Mouse (Mus musculus): ENCODE measurements around the gene Rasl10b. TPM values are rescaled to one million over a fixed set of nuclear protein-coding genes. Genes with fewer than 3 reads are reported as not detected.

Gene Rasl10b
- polyA plus RNA-seq, 1 experiment = 1.1 TPM

DNA sequence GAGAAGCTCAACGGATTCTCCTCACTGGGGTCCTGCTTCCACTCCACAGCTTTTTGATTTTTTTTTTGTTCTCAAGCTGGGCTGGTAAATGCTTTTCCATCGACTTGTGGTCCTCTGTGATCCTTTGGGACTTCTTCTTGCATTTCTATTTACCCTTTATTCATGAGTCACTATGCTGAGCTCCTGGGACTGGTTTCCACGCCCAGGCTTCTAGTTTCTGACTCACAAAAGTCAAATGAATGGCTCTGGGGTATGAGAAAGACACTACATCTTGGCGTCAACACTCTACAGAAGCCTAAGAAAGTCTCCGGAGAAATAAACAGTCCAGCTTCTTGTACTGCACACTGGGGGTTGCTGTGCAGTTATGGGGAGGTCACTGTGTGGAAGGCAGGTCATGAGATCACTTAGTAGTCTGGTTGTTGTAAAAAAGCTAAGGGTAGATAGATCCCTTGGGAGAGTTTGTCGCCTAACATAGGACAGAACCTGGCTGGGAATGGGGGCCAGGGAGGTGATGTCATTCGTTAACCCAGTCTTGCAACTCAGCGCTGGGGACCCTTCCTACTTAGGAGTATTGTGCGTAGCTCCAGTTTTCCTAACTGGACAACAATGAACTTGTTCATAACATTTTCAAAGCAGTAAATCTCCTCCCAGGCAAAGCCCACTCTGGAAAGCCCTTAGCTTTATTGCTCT is 49.1 kb downstream of the Rasl10b start:
- Histone ChIP-seq H3K4me1 (ENCODE audit: control insufficient read depth, insufficient read depth, low read length) (no peaks in the 10 kb centered on the region), H3K4me3 (ENCODE audit: low read depth, low read length) (no peak overlapping the region), H3K27ac (ENCODE audit: insufficient read depth, low read length) (no peak overlapping the region), H3K9me3 (replicated peaks; ENCODE audit: control insufficient read depth, insufficient read depth, low read length, poor library complexity, severe bottlenecking) (no peaks in the 10 kb centered on the region), H3K27me3 (ENCODE audit: control insufficient read depth, insufficient read depth, low read length, poor library complexity, severe bottlenecking) (no peaks in the 10 kb centered on the region; the same call in 1 of the 2 replicates), H3K36me3 (ENCODE audit: control insufficient read depth, insufficient read depth, low read length, poor library complexity, severe bottlenecking) (no peaks in the 10 kb centered on the region), H3K9ac (ENCODE audit: low read depth, poor library complexity, severe bottlenecking) (no peak overlapping the region)
- TF ChIP-seq POLR2A (IDR thresholded peaks at IDR 0.05; ENCODE audit: insufficient read depth, low read length) (no peak), CTCF (IDR thresholded peaks at IDR 0.05; ENCODE audit: low read depth, low read length) (no peak), EP300 (IDR thresholded peaks at IDR 0.05; ENCODE audit: insufficient read depth, low read depth, low read length) (no peak)

DNA sequence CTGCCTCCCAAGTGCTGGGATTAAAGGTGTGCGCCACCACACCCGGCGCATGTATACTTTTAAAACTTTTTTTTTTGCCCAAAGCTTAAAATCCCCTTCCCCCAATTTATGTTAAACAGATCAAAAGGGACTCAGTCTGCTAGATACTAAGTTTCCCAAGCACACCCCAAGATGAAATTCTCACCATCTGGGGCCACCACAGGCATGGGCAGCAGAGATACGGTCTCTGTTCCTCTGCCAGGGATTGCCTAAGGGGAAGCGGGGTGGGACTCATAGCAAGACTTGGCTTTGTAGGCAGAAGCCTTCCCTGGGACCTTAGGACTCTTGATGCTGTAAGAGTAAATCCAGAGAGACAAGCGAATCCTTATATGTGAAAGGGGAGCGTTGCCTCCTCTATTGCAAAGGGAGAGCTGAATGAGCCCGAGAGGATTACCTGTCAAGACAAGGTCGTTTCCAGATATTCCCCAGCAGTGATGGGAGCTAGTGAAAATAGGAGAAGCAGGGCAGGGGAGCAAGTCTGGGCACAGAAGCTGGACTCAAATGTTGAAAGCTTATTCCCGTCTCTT is 52.6 kb downstream of the Rasl10b start:
- Histone ChIP-seq H3K9me3 (replicated peaks; ENCODE audit: control insufficient read depth, insufficient read depth, low read length, poor library complexity, severe bottlenecking) (no peaks in the 10 kb centered on the region), H3K4me3 (ENCODE audit: low read depth, low read length) (no peak overlapping the region), H3K27ac (ENCODE audit: insufficient read depth, low read length) (no peak overlapping the region), H3K9ac (ENCODE audit: low read depth, poor library complexity, severe bottlenecking) (no peak overlapping the region), H3K27me3 (ENCODE audit: control insufficient read depth, insufficient read depth, low read length, poor library complexity, severe bottlenecking) (peaks cover 3% of the 10 kb centered on the region; the same call in 1 of the 2 replicates), H3K4me1 (ENCODE audit: control insufficient read depth, insufficient read depth, low read length) (peaks cover 2% of the 10 kb centered on the region), H3K36me3 (ENCODE audit: control insufficient read depth, insufficient read depth, low read length, poor library complexity, severe bottlenecking) (no peaks in the 10 kb centered on the region)
- TF ChIP-seq CTCF (IDR thresholded peaks at IDR 0.05; ENCODE audit: low read depth, low read length) (no peak), POLR2A (IDR thresholded peaks at IDR 0.05; ENCODE audit: insufficient read depth, low read length) (no peak), EP300 (IDR thresholded peaks at IDR 0.05; ENCODE audit: insufficient read depth, low read depth, low read length) (no peak)

DNA sequence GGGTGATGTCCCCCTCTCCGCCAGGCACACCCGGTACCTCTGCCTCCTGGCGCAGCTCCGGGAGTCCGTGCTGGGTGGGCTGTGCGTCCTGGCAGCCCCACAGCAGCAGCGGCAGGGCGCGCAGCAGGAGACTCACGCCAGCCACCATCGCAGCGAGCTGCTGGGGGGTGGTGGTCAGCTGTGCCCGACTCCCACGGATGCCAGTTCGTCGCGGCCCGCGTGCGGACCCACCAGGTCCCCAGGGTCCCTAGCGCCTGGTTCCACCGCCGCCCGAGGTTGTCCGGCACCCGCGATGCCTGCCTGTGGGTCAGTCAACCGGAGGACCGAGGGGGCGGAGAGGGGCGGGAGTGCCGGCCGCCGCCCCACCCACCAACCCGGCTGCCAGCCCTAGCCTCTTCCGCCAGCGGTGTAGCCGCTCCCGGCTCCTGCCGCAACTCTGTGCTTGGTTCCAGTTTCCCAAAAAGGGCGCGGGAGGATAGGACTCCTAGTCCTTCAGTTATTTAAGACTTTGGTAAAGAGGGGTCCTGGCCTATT is 53.8 kb downstream of the Rasl10b start, which contains the start of gene Mmp28:
Mmp28 (minus strand) TSS at position 361 of the 534 bp plus-strand sequence.
- H3K27me3 ChIP-seq (ENCODE audit: control insufficient read depth, insufficient read depth, low read length, poor library complexity, severe bottlenecking) = peaks cover 3% of the 10 kb centered on the region; the same call in 1 of the 2 replicates
- peak within 1 kb of the TSS; percentile 63 for H3K4me3 ChIP-seq (ENCODE audit: low read depth, low read length)
- H3K9me3 ChIP-seq (replicated peaks; ENCODE audit: control insufficient read depth, insufficient read depth, low read length, poor library complexity, severe bottlenecking) = no peaks in the 10 kb centered on the region
- no peak within 1 kb of the TSS for H3K27ac ChIP-seq (ENCODE audit: insufficient read depth, low read length)
- peaks cover 2% of the 10 kb centered on the region for H3K4me1 ChIP-seq (ENCODE audit: control insufficient read depth, insufficient read depth, low read length)
- H3K36me3 ChIP-seq (ENCODE audit: control insufficient read depth, insufficient read depth, low read length, poor library complexity, severe bottlenecking) = no peaks in the 10 kb centered on the region
- peak within 1 kb of the TSS; percentile 42 for H3K9ac ChIP-seq (ENCODE audit: low read depth, poor library complexity, severe bottlenecking)
- TF ChIP-seq POLR2A (IDR thresholded peaks at IDR 0.05; ENCODE audit: insufficient read depth, low read length) (no peak), CTCF (IDR thresholded peaks at IDR 0.05; ENCODE audit: low read depth, low read length) (no peak), EP300 (IDR thresholded peaks at IDR 0.05; ENCODE audit: insufficient read depth, low read depth, low read length) (no peak)

DNA sequence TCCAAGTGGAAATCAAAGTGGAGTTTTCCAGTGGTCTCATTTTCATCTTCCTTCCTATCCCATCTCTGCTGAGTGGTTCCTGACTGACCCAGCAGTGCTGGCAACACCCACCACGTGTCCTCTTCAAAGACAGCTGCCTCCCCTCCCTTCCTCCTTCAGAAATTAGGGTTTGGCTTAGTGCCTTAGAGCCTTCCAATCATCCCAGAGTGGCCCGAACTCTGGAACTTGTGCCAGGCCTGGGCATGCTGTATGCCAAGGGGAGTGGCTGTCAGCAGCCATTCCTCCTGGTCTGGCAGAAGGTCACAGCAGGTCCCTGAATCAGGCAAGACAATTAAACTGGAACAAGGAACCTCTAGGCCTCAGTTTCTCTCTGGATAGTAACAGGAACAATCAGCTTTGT is 57.0 kb downstream of the Rasl10b start:
- no peak overlapping the region for H3K27ac ChIP-seq (ENCODE audit: insufficient read depth, low read length)
- no peaks in the 10 kb centered on the region for H3K36me3 ChIP-seq (ENCODE audit: control insufficient read depth, insufficient read depth, low read length, poor library complexity, severe bottlenecking)
- no peak overlapping the region for H3K4me3 ChIP-seq (ENCODE audit: low read depth, low read length)
- peaks cover 3% of the 10 kb centered on the region; the same call in 1 of the 2 replicates for H3K27me3 ChIP-seq (ENCODE audit: control insufficient read depth, insufficient read depth, low read length, poor library complexity, severe bottlenecking)
- TF ChIP-seq CTCF (IDR thresholded peaks at IDR 0.05; ENCODE audit: low read depth, low read length) (no peak), POLR2A (IDR thresholded peaks at IDR 0.05; ENCODE audit: insufficient read depth, low read length) (no peak), EP300 (IDR thresholded peaks at IDR 0.05; ENCODE audit: insufficient read depth, low read depth, low read length) (no peak)
- H3K9ac ChIP-seq (ENCODE audit: low read depth, poor library complexity, severe bottlenecking) = no peak overlapping the region
- no peaks in the 10 kb centered on the region for H3K9me3 ChIP-seq (replicated peaks; ENCODE audit: control insufficient read depth, insufficient read depth, low read length, poor library complexity, severe bottlenecking)
- H3K4me1 ChIP-seq (ENCODE audit: control insufficient read depth, insufficient read depth, low read length) = peaks cover 2% of the 10 kb centered on the region

DNA sequence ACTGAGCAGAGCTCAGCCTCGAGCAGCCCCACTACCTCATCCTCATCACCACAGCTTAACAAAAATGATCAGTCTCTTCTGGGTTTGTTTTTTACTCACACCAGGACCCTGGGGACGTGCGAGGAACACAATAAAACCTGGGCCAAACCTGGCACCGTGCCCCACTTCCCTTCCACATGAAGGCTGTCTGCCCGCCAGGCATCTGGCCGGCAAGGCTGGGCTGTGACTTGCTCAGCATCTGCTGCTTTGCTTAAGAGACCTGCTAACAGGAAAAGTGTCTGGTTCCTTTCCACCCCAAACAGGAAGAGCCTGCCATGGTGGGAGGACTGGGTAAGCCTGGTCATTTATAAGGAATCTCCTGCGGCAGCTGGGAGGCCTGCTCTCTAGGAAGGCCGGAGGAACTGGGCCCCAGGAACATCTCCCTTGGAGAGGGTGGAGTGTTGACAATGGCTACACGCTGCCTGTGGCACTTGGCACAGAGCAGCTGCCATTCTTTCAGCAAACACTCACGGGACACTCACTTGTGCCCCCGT is 58.2 kb downstream of the Rasl10b start:
- H3K36me3 ChIP-seq (ENCODE audit: control insufficient read depth, insufficient read depth, low read length, poor library complexity, severe bottlenecking) = no peaks in the 10 kb centered on the region
- peaks cover 3% of the 10 kb centered on the region; the same call in 1 of the 2 replicates for H3K27me3 ChIP-seq (ENCODE audit: control insufficient read depth, insufficient read depth, low read length, poor library complexity, severe bottlenecking)
- H3K9ac ChIP-seq (ENCODE audit: low read depth, poor library complexity, severe bottlenecking) = no peak overlapping the region
- TF ChIP-seq CTCF (IDR thresholded peaks at IDR 0.05; ENCODE audit: low read depth, low read length) (no peak), POLR2A (IDR thresholded peaks at IDR 0.05; ENCODE audit: insufficient read depth, low read length) (no peak), EP300 (IDR thresholded peaks at IDR 0.05; ENCODE audit: insufficient read depth, low read depth, low read length) (no peak)
- H3K9me3 ChIP-seq (replicated peaks; ENCODE audit: control insufficient read depth, insufficient read depth, low read length, poor library complexity, severe bottlenecking) = no peaks in the 10 kb centered on the region
- H3K27ac ChIP-seq (ENCODE audit: insufficient read depth, low read length) = no peak overlapping the region
- peaks cover 2% of the 10 kb centered on the region for H3K4me1 ChIP-seq (ENCODE audit: control insufficient read depth, insufficient read depth, low read length)
- H3K4me3 ChIP-seq (ENCODE audit: low read depth, low read length) = no peak overlapping the region

Data from ES-Bruce4 (cell line).